Mouse (Mus musculus) megakaryocyte, embryonic 14.5 days (primary cell): ENCODE results near the gene Aqp12. TPM values are rescaled to one million over a fixed set of nuclear protein-coding genes. Genes with fewer than 3 reads are reported as not detected.
"Not testable (repeated sequence)": the region's sequence is repeated elsewhere in the genome, so short reads cannot be mapped to it uniquely, and the experiment has no call there.

Experiments used
- H3K27me3 ChIP-seq: replicated peaks from 2 replicates; pipeline ENCODE3; 2012; ENCODE audit warnings: inconsistent platforms
- H3K36me3 ChIP-seq: replicated peaks from 2 replicates; pipeline ENCODE3; 2012; ENCODE audit warnings: low read length, inconsistent platforms, mixed read lengths
- H3K4me1 ChIP-seq: 2 replicates; pipeline ENCODE4 v1.6.1; 2012; ENCODE audit warnings: inconsistent platforms
- H3K4me3 ChIP-seq: replicated peaks from 2 replicates; pipeline ENCODE3; 2012; ENCODE audit warnings: moderate library complexity, mild to moderate bottlenecking, inconsistent platforms
- H3K9me3 ChIP-seq: 2 replicates; pipeline ENCODE4 v1.6.1; 2012; ENCODE audit warnings: inconsistent platforms
- FLI1 ChIP-seq: IDR thresholded peaks from 2 replicates; pipeline ENCODE4 v1.6.1; 2012; ENCODE audit warnings: low read length, inconsistent platforms, mixed read lengths
- GATA1 ChIP-seq: IDR thresholded peaks from 3 replicates; pipeline ENCODE4 v1.6.1; 2012; ENCODE audit warnings: mixed read lengths, low read length, inconsistent platforms, borderline replicate concordance
- polyA plus RNA-seq: library from polyadenylated mRNA; stranded (reverse); fragments of >175 nt; gene quantifications from 2 replicates; pipeline ENCODE4 v1.2.3, GENCODE M21; 2012; ENCODE audit warnings: low replicate concordance; ENCODE audit not compliant: insufficient read depth

Gene Aqp12
- polyA plus RNA-seq: 0.39 TPM in 1 of 2 replicates, not detected in the other

GRCm38 (mm10) chr1:93006061-93006460 is at the start of gene Aqp12:
TSS of gene Aqp12 (plus strand) at chr1:93006334.
- Histone ChIP-seq H3K9me3 (peaks cover 4% of the 10 kb centered on the region), H3K4me3 (no peak within 1 kb of the TSS)
- TF ChIP-seq GATA1 (no peak), FLI1 (no peak)

GRCm38 (mm10) chr1:92956571-92957335 is 49.4 kb upstream of the Aqp12 start:
- H3K27me3 ChIP-seq, H3K36me3 ChIP-seq, H3K9me3 ChIP-seq: not testable (repeated sequence)
- peaks cover 20% of the 10 kb centered on the region for H3K4me1 ChIP-seq
- peak overlapping the region; percentile 84 for H3K4me3 ChIP-seq

More at GRCm38 (mm10) chr1:93006061-93006460, at the start of gene Aqp12:
- Histone ChIP-seq H3K4me1 (peaks cover 16% of the 10 kb centered on the region), H3K27me3 (peaks cover 50% of the 10 kb centered on the region), H3K36me3 (no peaks in the 10 kb centered on the region)

- Histone ChIP-seq H3K9me3 (no peaks in the 10 kb centered on the region), H3K4me1 (peaks cover 14% of the 10 kb centered on the region), H3K4me3 (no peak overlapping the region), H3K36me3 (no peaks in the 10 kb centered on the region), H3K27me3 (peaks cover 18% of the 10 kb centered on the region)
- no peak for TF ChIP-seq GATA1
- TF ChIP-seq FLI1: no peak
Measured at GRCm38 (mm10) chr1:92958999-92959398, 47.1 kb upstream of the Aqp12 start.

DNA sequence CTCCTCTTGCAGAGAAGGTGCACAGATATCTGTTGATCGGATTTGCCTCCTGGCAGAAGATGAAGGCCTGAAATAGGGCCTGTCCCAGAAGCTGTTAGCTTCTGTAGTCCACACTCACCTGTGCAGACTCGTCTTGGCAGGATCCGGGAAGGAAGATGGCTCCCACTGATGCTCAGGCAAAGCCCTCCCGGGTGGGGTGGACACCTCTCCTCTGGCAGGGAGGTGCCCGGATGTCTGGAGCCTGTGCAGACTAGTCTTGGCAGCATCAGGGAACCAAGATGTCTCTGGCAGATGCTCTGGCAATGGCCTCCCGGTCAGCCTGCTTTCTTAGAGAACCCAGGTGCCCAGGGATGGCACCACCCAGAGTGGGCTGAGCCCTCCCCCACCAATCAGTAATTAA is 35.3 kb upstream of the Aqp12 start:
- H3K4me1 ChIP-seq, H3K4me3 ChIP-seq, H3K9me3 ChIP-seq, H3K36me3 ChIP-seq: not testable (repeated sequence)
- peaks cover 23% of the 10 kb centered on the region for H3K27me3 ChIP-seq

GRCm38 (mm10) chr1:92971879-92972795 is 34.0 kb upstream of the Aqp12 start:
- no peaks in the 10 kb centered on the region for H3K9me3 ChIP-seq
- H3K4me1 ChIP-seq: peaks cover 7% of the 10 kb centered on the region; the same call in 1 of the 2 replicates
- no peak for TF ChIP-seq FLI1
- TF ChIP-seq GATA1: no peak
- no peak overlapping the region for H3K4me3 ChIP-seq
- no peaks in the 10 kb centered on the region for H3K36me3 ChIP-seq
- H3K27me3 ChIP-seq: peaks cover 34% of the 10 kb centered on the region

DNA sequence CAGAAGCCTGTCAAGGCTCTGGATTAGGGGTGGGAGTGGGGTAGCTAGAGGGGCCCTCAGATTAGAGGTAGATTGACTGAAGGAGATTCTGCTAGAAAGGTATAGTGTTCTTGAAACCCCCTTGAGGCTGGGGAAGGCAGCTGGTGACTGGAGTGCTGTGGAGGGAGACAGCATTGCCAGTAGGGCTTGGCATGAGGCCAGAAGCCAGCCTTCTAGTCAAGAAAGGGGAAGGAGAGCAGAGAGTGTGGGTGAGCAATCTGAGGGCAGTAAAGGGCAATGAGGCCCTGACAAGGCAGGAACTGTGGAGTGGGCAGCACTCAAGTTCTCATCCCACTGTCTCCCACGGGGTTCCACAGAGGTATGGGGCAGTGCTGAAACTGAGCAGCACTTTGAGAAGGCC is 33.3 kb upstream of the Aqp12 start:
- H3K27me3 ChIP-seq: peaks cover 41% of the 10 kb centered on the region
- H3K9me3 ChIP-seq: no peaks in the 10 kb centered on the region
- H3K36me3 ChIP-seq: no peaks in the 10 kb centered on the region
- no peak for TF ChIP-seq GATA1
- TF ChIP-seq FLI1: no peak
- H3K4me3 ChIP-seq: peak overlapping the region; percentile 57
- H3K4me1 ChIP-seq: peaks cover 8% of the 10 kb centered on the region; the same call in 1 of the 2 replicates

GRCm38 (mm10) chr1:92976141-92976566 is 30.0 kb upstream of the Aqp12 start:
- H3K27me3 ChIP-seq: peaks cover 63% of the 10 kb centered on the region
- H3K4me1 ChIP-seq: peaks cover 36% of the 10 kb centered on the region
- no peaks in the 10 kb centered on the region for H3K9me3 ChIP-seq
- no peak for TF ChIP-seq FLI1
- TF ChIP-seq GATA1: no peak
- H3K36me3 ChIP-seq: no peaks in the 10 kb centered on the region
- no peak overlapping the region for H3K4me3 ChIP-seq

- H3K36me3 ChIP-seq: peaks cover 3% of the 10 kb centered on the region
- peak overlapping the region; percentile 47 for H3K4me3 ChIP-seq
- H3K9me3 ChIP-seq: no peaks in the 10 kb centered on the region
- peaks cover 63% of the 10 kb centered on the region for H3K27me3 ChIP-seq
- TF ChIP-seq GATA1 (no peak), FLI1 (no peak)
- peaks cover 48% of the 10 kb centered on the region for H3K4me1 ChIP-seq
Measured at GRCm38 (mm10) chr1:92978645-92979044, 27.5 kb upstream of the Aqp12 start.

GRCm38 (mm10) chr1:92979073-92979602 is 27.0 kb upstream of the Aqp12 start:
- H3K9me3 ChIP-seq: no peaks in the 10 kb centered on the region
- peaks cover 3% of the 10 kb centered on the region for H3K36me3 ChIP-seq
- TF ChIP-seq GATA1: no peak
- peaks cover 48% of the 10 kb centered on the region for H3K4me1 ChIP-seq
- no peak overlapping the region for H3K4me3 ChIP-seq
- peaks cover 61% of the 10 kb centered on the region for H3K27me3 ChIP-seq
